Mouse (Mus musculus) testis, adult 2 months (tissue): ENCODE results near the gene Gm20458.

Experiments used
- CTCF ChIP-seq: fragments of 200-500 bp; IDR thresholded peaks from 2 replicates; pipeline ENCODE4 v1.5.1; 2012; ENCODE audit warnings: low read depth, mild to moderate bottlenecking, inconsistent platforms, low read length, moderate library complexity; ENCODE audit not compliant: control insufficient read depth, insufficient read depth, insufficient replicate concordance
- POLR2A ChIP-seq: fragments of 200-500 bp; IDR thresholded peaks from 2 replicates; pipeline ENCODE4 v1.6.1; 2012; ENCODE audit warnings: low read depth, mild to moderate bottlenecking, inconsistent platforms, low read length, moderate library complexity; ENCODE audit not compliant: control insufficient read depth

DNA sequence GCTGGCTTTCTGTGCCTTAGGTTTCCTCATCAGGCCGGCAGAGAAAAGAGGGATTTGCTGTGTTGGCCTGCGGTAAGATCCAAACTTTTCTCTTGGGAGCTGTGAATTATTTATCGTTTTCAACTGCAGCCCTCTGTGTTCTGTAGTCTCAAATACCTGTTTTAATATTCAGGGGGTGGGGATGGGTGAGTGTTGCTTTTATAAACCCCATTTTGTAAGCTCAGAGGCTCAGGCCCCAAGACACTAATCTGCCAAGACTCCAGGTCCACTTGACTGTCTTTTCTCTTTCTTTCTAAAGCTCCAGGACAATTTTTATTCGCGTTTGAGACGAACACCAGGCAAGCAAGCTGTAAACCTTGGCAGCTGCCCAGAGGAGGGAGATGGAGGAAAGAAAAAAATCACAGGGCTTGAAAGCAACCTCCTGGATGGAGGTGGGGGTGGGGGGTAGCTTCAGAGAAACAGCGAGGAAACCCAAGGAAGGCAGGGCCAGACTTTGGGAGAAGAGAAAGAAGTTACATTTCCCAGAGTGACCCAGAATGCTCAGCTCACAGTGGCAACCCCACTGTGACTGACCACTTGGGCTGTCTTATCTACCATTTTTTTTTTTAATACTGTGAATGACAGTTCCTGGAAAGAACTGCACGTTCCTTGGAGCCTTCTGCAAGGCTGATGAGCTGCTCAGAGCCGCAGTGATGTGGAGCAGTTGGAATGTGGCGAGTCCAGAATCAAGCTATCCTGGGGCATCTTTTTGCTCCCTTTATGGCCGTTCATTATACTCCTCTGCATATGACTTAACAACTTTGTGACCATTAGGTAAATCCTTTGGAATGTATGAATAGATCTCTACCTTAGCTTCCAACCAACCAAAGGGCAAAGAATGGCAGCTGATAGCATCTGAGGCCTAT, 57.8 kb downstream of the Gm20458 start:
- TF ChIP-seq CTCF (no peak), POLR2A (no peak)
